Mouse (Mus musculus): ENCODE data around the gene Ptges3. TPM values are rescaled to one million over a fixed set of nuclear protein-coding genes. Genes with fewer than 3 reads are reported as not detected.
A peak's percentile ranks its signal among the peaks of the same experiment; 100 is the strongest.
"Not testable (repeated sequence)": the region's sequence is repeated elsewhere in the genome, so short reads cannot be mapped to it uniquely, and the experiment has no call there.

The Ptges3 gene
- polyA plus RNA-seq, 1 experiment from 2014 or later = 586 TPM

- 89% methylated on average over 6 of the region's 6 CpGs for WGBS
- no peak for ATAC-seq
- Histone ChIP-seq H3K4me3 (replicated peaks) (no peak overlapping the region), H3K27me3 (replicated peaks) (no peaks in the 10 kb centered on the region), H3K27ac (no peak overlapping the region), H3K36me3 (peaks cover 7% of the 10 kb centered on the region), H3K9ac (no peak overlapping the region), H3K4me2 (replicated peaks) (no peak overlapping the region), H3K9me3 (no peaks in the 10 kb centered on the region), H3K4me1 (replicated peaks) (peaks cover 8% of the 10 kb centered on the region)
These were observed 3.7 kb downstream of the Ptges3 start for GRCm38 (mm10) chr10:128062221-128062989.

GRCm38 (mm10) chr10:128066072-128066471 lies 7.3 kb downstream of the Ptges3 start:
- Histone ChIP-seq H3K27me3 (replicated peaks) (no peaks in the 10 kb centered on the region), H3K36me3 (peaks cover 23% of the 10 kb centered on the region), H3K4me1 (replicated peaks) (no peaks in the 10 kb centered on the region; the same call in 1 of the 2 replicates), H3K4me2 (replicated peaks) (no peak overlapping the region), H3K4me3 (replicated peaks) (no peak overlapping the region), H3K9ac (no peak overlapping the region), H3K27ac (no peak overlapping the region), H3K9me3 (no peaks in the 10 kb centered on the region)
- no peak for ATAC-seq
- WGBS = 84% methylated on average over 5 of the region's 5 CpGs

- H3K4me3 ChIP-seq (replicated peaks) = no peak overlapping the region
- no peak overlapping the region for H3K4me2 ChIP-seq (replicated peaks)
- H3K36me3 ChIP-seq = peaks cover 31% of the 10 kb centered on the region
- H3K4me1 ChIP-seq (replicated peaks) = no peaks in the 10 kb centered on the region
- WGBS = 91% methylated on average over 4 of the region's 4 CpGs
- no peak for ATAC-seq
- H3K27ac ChIP-seq = no peak overlapping the region
- H3K9me3 ChIP-seq = no peaks in the 10 kb centered on the region
- no peaks in the 10 kb centered on the region for H3K27me3 ChIP-seq (replicated peaks)
- H3K9ac ChIP-seq = no peak overlapping the region
These were observed 10.4 kb downstream of the Ptges3 start for GRCm38 (mm10) chr10:128069201-128069600.

GRCm38 (mm10) chr10:128070432-128070831 lies 11.7 kb downstream of the Ptges3 start:
- H3K9ac ChIP-seq; H3K9me3 ChIP-seq; ATAC-seq; H3K4me2 ChIP-seq (replicated peaks); H3K4me3 ChIP-seq (replicated peaks); H3K27me3 ChIP-seq (replicated peaks); H3K27ac ChIP-seq; H3K4me1 ChIP-seq (replicated peaks): not testable (repeated sequence)
- H3K36me3 ChIP-seq = peaks cover 31% of the 10 kb centered on the region
- 89% methylated on average over 2 of the region's 2 CpGs for WGBS

GRCm38 (mm10) chr10:128078269-128078668 lies 19.5 kb downstream of the Ptges3 start:
- not testable (repeated sequence) for H3K4me1 ChIP-seq (replicated peaks); H3K36me3 ChIP-seq; H3K4me3 ChIP-seq (replicated peaks); H3K9ac ChIP-seq; H3K9me3 ChIP-seq; ATAC-seq; H3K4me2 ChIP-seq (replicated peaks); H3K27ac ChIP-seq; H3K27me3 ChIP-seq (replicated peaks)
- WGBS = 81% methylated on average over 5 of the region's 5 CpGs

GRCm38 (mm10) chr10:128080496-128080895 lies 21.7 kb downstream of the Ptges3 start:
- no peak overlapping the region for H3K27ac ChIP-seq
- 84% methylated on average over 1 of the region's 1 CpGs for WGBS
- 0 out of 2 replicates have a peak, but pooled peaks cover 10% of the 10 kb centered on the region for H3K4me1 ChIP-seq (replicated peaks)
- H3K27me3 ChIP-seq (replicated peaks) = no peaks in the 10 kb centered on the region
- H3K4me3 ChIP-seq (replicated peaks) = no peak overlapping the region
- H3K36me3 ChIP-seq = peaks cover 10% of the 10 kb centered on the region; the same call in 1 of the 2 replicates
- no peak overlapping the region for H3K4me2 ChIP-seq (replicated peaks)
- H3K9ac ChIP-seq = no peak overlapping the region
- ATAC-seq = no peak
- no peaks in the 10 kb centered on the region for H3K9me3 ChIP-seq

- Histone ChIP-seq H3K27me3 (replicated peaks) (no peaks in the 10 kb centered on the region), H3K4me2 (replicated peaks) (peak overlapping the region; percentile 68), H3K4me1 (replicated peaks) (0 out of 2 replicates have a peak, but pooled peaks cover 10% of the 10 kb centered on the region), H3K27ac (peak overlapping the region; percentile 79; the same call in 1 of the 2 replicates), H3K9ac (no peak overlapping the region), H3K36me3 (peaks cover 19% of the 10 kb centered on the region), H3K9me3 (no peaks in the 10 kb centered on the region), H3K4me3 (replicated peaks) (peak overlapping the region; percentile 58)
- no peak for ATAC-seq
- 49% methylated on average over 6 of the region's 6 CpGs for WGBS
These were observed 23.2 kb downstream of the Ptges3 start for GRCm38 (mm10) chr10:128081807-128082476.

- 0 out of 2 replicates have a peak, but pooled peaks cover 10% of the 10 kb centered on the region for H3K4me1 ChIP-seq (replicated peaks)
- H3K36me3 ChIP-seq = peaks cover 19% of the 10 kb centered on the region
- no peak for ATAC-seq
- H3K27me3 ChIP-seq (replicated peaks) = no peaks in the 10 kb centered on the region
- peak overlapping the region; percentile 62 for H3K9ac ChIP-seq
- H3K9me3 ChIP-seq = no peaks in the 10 kb centered on the region
- WGBS = 8% methylated on average over 9 of the region's 9 CpGs
- peak overlapping the region; percentile 79 for H3K27ac ChIP-seq
- peak overlapping the region; percentile 58 for H3K4me3 ChIP-seq (replicated peaks)
- peak overlapping the region; percentile 68 for H3K4me2 ChIP-seq (replicated peaks)
These were observed 23.7 kb downstream of the Ptges3 start for GRCm38 (mm10) chr10:128082477-128082808.

GRCm38 (mm10) chr10:128082880-128083421 lies 24.2 kb downstream of the Ptges3 start, which contains the start of gene Atp5b:
Gene Atp5b (plus strand): TSS chr10:128083273.
- peak within 1 kb of the TSS; percentile 84 for H3K4me3 ChIP-seq (replicated peaks)
- peaks cover 22% of the 10 kb centered on the region for H3K36me3 ChIP-seq
- under 1% methylated on average over 34 of the region's 34 CpGs for WGBS

GRCm38 (mm10) chr10:128083688-128084087 lies 24.9 kb downstream of the Ptges3 start:
- H3K4me3 ChIP-seq (replicated peaks) = peak overlapping the region; percentile 84
- peaks cover 29% of the 10 kb centered on the region for H3K36me3 ChIP-seq
- no peak for ATAC-seq
- H3K4me1 ChIP-seq (replicated peaks) = 0 out of 2 replicates have a peak, but pooled peaks cover 10% of the 10 kb centered on the region
- H3K9me3 ChIP-seq = no peaks in the 10 kb centered on the region
- under 1% methylated on average over 22 of the region's 22 CpGs for WGBS
- H3K27me3 ChIP-seq (replicated peaks) = no peaks in the 10 kb centered on the region
- H3K27ac ChIP-seq = peak overlapping the region; percentile 85
- peak overlapping the region; percentile 94 for H3K9ac ChIP-seq
- H3K4me2 ChIP-seq (replicated peaks) = peak overlapping the region; percentile 77

More at GRCm38 (mm10) chr10:128082880-128083421, 24.2 kb downstream of the Ptges3 start, which contains the start of gene Atp5b:
- H3K4me1 ChIP-seq (replicated peaks) = 0 out of 2 replicates have a peak, but pooled peaks cover 10% of the 10 kb centered on the region
- no peaks in the 10 kb centered on the region for H3K9me3 ChIP-seq
- peak within 1 kb of the TSS; percentile 85 for H3K27ac ChIP-seq
- H3K9ac ChIP-seq = peak within 1 kb of the TSS; percentile 94
- peak within 1 kb of the TSS; percentile 77 for H3K4me2 ChIP-seq (replicated peaks)
- peak; percentile 98 for ATAC-seq
- H3K27me3 ChIP-seq (replicated peaks) = no peaks in the 10 kb centered on the region

- WGBS = 2% methylated on average over 3 of the region's 3 CpGs
- Histone ChIP-seq H3K4me2 (replicated peaks) (peak overlapping the region; percentile 77), H3K27me3 (replicated peaks) (no peaks in the 10 kb centered on the region), H3K4me1 (replicated peaks) (0 out of 2 replicates have a peak, but pooled peaks cover 10% of the 10 kb centered on the region), H3K36me3 (peaks cover 34% of the 10 kb centered on the region), H3K4me3 (replicated peaks) (peak overlapping the region; percentile 84), H3K27ac (no peak overlapping the region), H3K9me3 (no peaks in the 10 kb centered on the region), H3K9ac (peak overlapping the region; percentile 94)
- ATAC-seq = no peak
These were observed 25.4 kb downstream of the Ptges3 start for GRCm38 (mm10) chr10:128084160-128084559.

GRCm38 (mm10) chr10:128086391-128086790 lies 27.6 kb downstream of the Ptges3 start:
- H3K4me1 ChIP-seq (replicated peaks) = peaks cover 11% of the 10 kb centered on the region
- H3K4me3 ChIP-seq (replicated peaks) = no peak overlapping the region
- no peak overlapping the region for H3K4me2 ChIP-seq (replicated peaks)
- 76% methylated on average over 6 of the region's 6 CpGs for WGBS
- ATAC-seq = no peak
- no peak overlapping the region for H3K27ac ChIP-seq
- no peaks in the 10 kb centered on the region for H3K27me3 ChIP-seq (replicated peaks)
- H3K36me3 ChIP-seq = peaks cover 41% of the 10 kb centered on the region
- no peaks in the 10 kb centered on the region for H3K9me3 ChIP-seq
- no peak overlapping the region for H3K9ac ChIP-seq
